Mouse (Mus musculus) intestine, postnatal 0 days (tissue): ENCODE results near the gene Swt1. TPM values are rescaled to one million over a fixed set of nuclear protein-coding genes. Genes with fewer than 3 reads are reported as not detected.

Experiments
- ATAC-seq: fragments of 200-750 bp; cut with Nextera tagmentation; 2 replicates; pipeline ENCODE4 v1.8.0; 2017; ENCODE audit warnings: mild to moderate bottlenecking, moderate TSS enrichment, moderate library complexity
- H3K27ac ChIP-seq: fragments of 300-500 bp; sonication (generic); 2 replicates; pipeline ENCODE4 v1.5.1; 2014; ENCODE audit warnings: mild to moderate bottlenecking, low read depth, low read length, moderate library complexity
- H3K27me3 ChIP-seq: fragments of 300-500 bp; sonication (generic); replicated peaks from 2 replicates; pipeline ENCODE4 v1.6.1; 2014; ENCODE audit warnings: low read length, mixed read lengths; ENCODE audit not compliant: control insufficient read depth, insufficient read depth
- H3K36me3 ChIP-seq: fragments of 300-500 bp; sonication (generic); 2 replicates; pipeline ENCODE4 v1.6.1; 2014; ENCODE audit warnings: mild to moderate bottlenecking, moderate library complexity; ENCODE audit not compliant: control insufficient read depth, insufficient read depth
- H3K4me1 ChIP-seq: fragments of 300-500 bp; sonication (generic); replicated peaks from 2 replicates; pipeline ENCODE4 v1.6.1; 2014; ENCODE audit warnings: antibody characterized with exemption, low read length, mixed read lengths; ENCODE audit not compliant: control insufficient read depth, insufficient read depth
- H3K4me2 ChIP-seq: fragments of 300-500 bp; sonication (generic); replicated peaks from 2 replicates; pipeline ENCODE4 v1.6.1; 2014; ENCODE audit warnings: low read depth, mild to moderate bottlenecking, moderate library complexity
- H3K4me3 ChIP-seq: fragments of 300-500 bp; sonication (generic); 2 replicates; pipeline ENCODE4 v1.5.1; 2014; ENCODE audit warnings: low read depth, low read length
- H3K9ac ChIP-seq: fragments of 300-500 bp; sonication (generic); 2 replicates; pipeline ENCODE4 v1.6.1; 2014; ENCODE audit warnings: mild to moderate bottlenecking, low read depth, low read length
- H3K9me3 ChIP-seq: fragments of 300-500 bp; sonication (generic); 2 replicates; pipeline ENCODE4 v1.6.1; 2016; ENCODE audit warnings: mixed run types; ENCODE audit not compliant: control insufficient read depth
- CTCF ChIP-seq: sonication (generic); IDR thresholded peaks from 2 replicates; pipeline ENCODE4 v1.5.1; 2016; ENCODE audit warnings: low read depth, mild to moderate bottlenecking, control low read depth, antibody characterized with exemption, moderate library complexity
- WGBS: fragments of 180-500 bp; shearing (Covaris S2); extraction: QIAGEN DNeasy Blood & Tissue Kit; methylation state at CpG from one replicate; pipeline ENCODE4 v1.1.7; 2014; 5-methylcytosine and 5-hydroxymethylcytosine counted together
- microRNA-seq: library from miRNA; unstranded; fragments of <30 nt; microRNA quantifications from one replicate; pipeline ENCODE4, GENCODE M21; 2016
- polyA plus RNA-seq: library from polyadenylated mRNA; unstranded; fragments of >200 nt; fragmentation: Nextera tagmentation; extraction: Ambion mirVana; gene quantifications from 2 replicates; pipeline ENCODE4 v1.2.1, GENCODE M21; 2015

Gene Swt1
- polyA plus RNA-seq, 1 experiment from 2014 or later: 56.7 TPM

- no peak for ATAC-seq
- Histone ChIP-seq H3K9me3 (no peaks in the 10 kb centered on the region), H3K36me3 (no peaks in the 10 kb centered on the region), H3K27me3 (no peaks in the 10 kb centered on the region), H3K9ac (no peak overlapping the region), H3K4me3 (no peak overlapping the region), H3K27ac (no peak overlapping the region), H3K4me1 (no peaks in the 10 kb centered on the region), H3K4me2 (no peak overlapping the region)
- no peak for TF ChIP-seq CTCF
- 49% methylated on average over 4 of the region's 4 CpGs for whole genome bisulfite sequencing
Measured at GRCm38 (mm10) chr1:151320408-151320807, 107.8 kb downstream of the Swt1 start.

- Histone ChIP-seq H3K27me3 (no peaks in the 10 kb centered on the region), H3K9me3 (no peaks in the 10 kb centered on the region), H3K4me1 (no peaks in the 10 kb centered on the region), H3K9ac (no peak overlapping the region), H3K27ac (no peak overlapping the region), H3K4me3 (no peak overlapping the region), H3K36me3 (no peaks in the 10 kb centered on the region), H3K4me2 (no peak overlapping the region)
- ATAC-seq: no peak
- TF ChIP-seq CTCF: no peak
- 67% methylated on average over 7 of the region's 7 CpGs for WGBS
Measured at GRCm38 (mm10) chr1:151319267-151319666, 109.0 kb downstream of the Swt1 start.

Small RNA genes lying within 50 kb of the gene (microRNA-seq; reads per million reads assigned to microRNA genes)
- gene Mir7682: not detected

Other genes starting within 250 kb of the Swt1 start
- gene Gm47985, start 245.9 kb downstream of the Swt1 start, polyA plus RNA-seq: 0.08 TPM in 1 of 2 replicates, not detected in the other
- not detected in 2 replicates for gene Gm8947, start 236.1 kb downstream of the Swt1 start, polyA plus RNA-seq
- not detected in 2 replicates for gene Gm47995, start 230.0 kb downstream of the Swt1 start, polyA plus RNA-seq
- not detected in 2 replicates for gene 3110040M04Rik, start 224.3 kb downstream of the Swt1 start, polyA plus RNA-seq
- not detected in 2 replicates for gene Gm47996, start 218.3 kb downstream of the Swt1 start, polyA plus RNA-seq
- gene Ivns1abp, start 84.0 kb downstream of the Swt1 start, polyA plus RNA-seq: 101 and 107 TPM in 2 replicates
- 18.5 and 21.7 TPM in 2 replicates for gene Trmt1l, start 87 bp upstream of the Swt1 start, polyA plus RNA-seq
- 26.9 and 31.4 TPM in 2 replicates for gene Rnf2, start 72.5 kb upstream of the Swt1 start, polyA plus RNA-seq
- gene Fam129a, start 142.7 kb upstream of the Swt1 start, polyA plus RNA-seq: 6.0 and 7.4 TPM in 2 replicates